Mouse (Mus musculus) E14TG2a.4 (cell line): ENCODE measurements around the gene 4933405L10Rik.

ENCODE experiments used
- CTCF ChIP-seq: conservative IDR thresholded peaks from 2 replicates; pipeline ENCODE4 v1.5.1; 2014; ENCODE audit warnings: low read length
- NANOG ChIP-seq: IDR thresholded peaks from 2 replicates; pipeline ENCODE4 v1.6.1; 2014; ENCODE audit warnings: borderline replicate concordance, low read length, mixed read lengths

DNA sequence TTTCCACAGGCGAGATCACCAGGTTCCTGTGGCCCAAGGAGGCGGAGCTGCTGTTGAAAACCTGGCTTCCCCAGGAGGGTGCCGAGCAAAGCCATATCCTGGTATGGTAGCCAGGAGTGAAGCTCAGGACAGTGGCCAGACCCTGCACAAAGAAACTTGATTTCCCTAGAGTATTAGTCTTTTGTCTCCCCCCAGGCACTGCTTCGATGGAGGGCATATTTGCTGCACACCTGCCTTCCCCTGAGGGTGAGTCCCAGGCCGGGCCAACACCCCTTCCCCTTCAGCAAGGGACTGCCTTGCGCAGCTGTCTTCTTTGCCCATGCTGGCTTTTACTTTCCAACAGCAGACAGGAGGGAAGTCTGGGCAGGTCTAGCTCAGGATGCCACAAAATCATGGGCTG is 20.9 kb upstream of the 4933405L10Rik start:
- TF ChIP-seq CTCF (no peak), NANOG (no peak)
